Mouse (Mus musculus): ENCODE data around the gene Nupr1l. TPM values are rescaled to one million over a fixed set of nuclear protein-coding genes. Genes with fewer than 3 reads are reported as not detected.
"Not testable (repeated sequence)": the region's sequence is repeated elsewhere in the genome, so short reads cannot be mapped to it uniquely, and the experiment has no call there.

Nupr1l gene
- polyA plus RNA-seq, 1 experiment from 2014 or later, result 6.8 TPM

DNA sequence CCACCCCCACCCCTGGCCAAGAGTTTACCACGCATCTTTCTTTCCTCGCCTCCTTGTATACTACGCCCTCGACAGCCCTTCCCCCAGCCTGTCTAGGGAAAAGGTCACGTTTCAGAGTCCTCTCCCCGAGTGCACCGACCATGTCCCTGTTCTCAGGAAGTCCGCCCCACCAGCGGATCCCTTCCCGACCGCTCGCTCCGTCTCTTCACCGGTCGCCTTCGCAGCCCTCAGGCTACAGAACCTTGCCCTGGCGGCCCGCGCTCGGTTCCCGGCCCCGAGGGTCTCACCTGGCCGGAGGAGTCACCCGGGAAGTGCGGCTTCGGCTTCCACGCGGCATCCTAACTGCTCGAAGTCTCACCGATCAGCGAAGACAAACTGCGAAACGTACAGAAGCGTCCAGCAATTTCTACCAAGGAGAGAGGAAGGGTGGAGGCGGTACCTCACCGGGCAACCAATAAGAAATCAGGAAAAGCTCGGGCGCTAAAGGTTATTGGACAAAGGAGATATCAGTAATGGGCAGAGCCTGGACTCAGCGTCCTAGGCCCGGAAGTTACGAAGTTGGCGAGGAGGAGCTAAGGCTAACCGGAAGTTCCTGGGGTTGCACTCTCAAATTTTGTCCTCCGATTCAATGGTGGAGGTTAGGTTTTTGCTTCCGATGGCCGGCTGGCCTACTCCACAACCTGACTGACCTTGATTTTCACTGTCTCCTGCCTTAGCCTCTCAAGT, 21.3 kb upstream of the Nupr1l start, which contains the start of gene Chchd2:
Gene Chchd2, minus strand, starts transcription at position 560 of the 726 bp plus-strand sequence.
- H3K27ac ChIP-seq, result peak within 1 kb of the TSS; percentile 96
- H3K9me3 ChIP-seq (replicated peaks; ENCODE audit: low read length), result no peaks in the 10 kb centered on the region
- peaks cover 3% of the 10 kb centered on the region; the same call in 1 of the 2 replicates for H3K4me1 ChIP-seq (replicated peaks; ENCODE audit: insufficient read depth, low read length)
- under 1% methylated on average over 46 of the region's 46 CpGs for WGBS
- peak within 1 kb of the TSS; percentile 80 for H3K9ac ChIP-seq (ENCODE audit: low read depth, low read length)
- H3K4me3 ChIP-seq (replicated peaks; ENCODE audit: low read depth, low read length), result peak within 1 kb of the TSS; percentile 73
- 0 out of 2 replicates have a peak, but pooled peaks cover 9% of the 10 kb centered on the region for H3K36me3 ChIP-seq (ENCODE audit: insufficient read depth, low read length)
- H3K4me2 ChIP-seq (ENCODE audit: low read length), result peak within 1 kb of the TSS; percentile 79
- no peaks in the 10 kb centered on the region for H3K27me3 ChIP-seq (ENCODE audit: insufficient read depth, low read length)
- DNase-seq (ENCODE audit: low spot score), result peak; percentile 100
- no peak for TF ChIP-seq CTCF (IDR thresholded peaks at IDR 0.05; ENCODE audit: low read depth)
- peak; percentile 99 for ATAC-seq (replicated peaks; ENCODE audit: low FRiP score, low read depth)

DNA sequence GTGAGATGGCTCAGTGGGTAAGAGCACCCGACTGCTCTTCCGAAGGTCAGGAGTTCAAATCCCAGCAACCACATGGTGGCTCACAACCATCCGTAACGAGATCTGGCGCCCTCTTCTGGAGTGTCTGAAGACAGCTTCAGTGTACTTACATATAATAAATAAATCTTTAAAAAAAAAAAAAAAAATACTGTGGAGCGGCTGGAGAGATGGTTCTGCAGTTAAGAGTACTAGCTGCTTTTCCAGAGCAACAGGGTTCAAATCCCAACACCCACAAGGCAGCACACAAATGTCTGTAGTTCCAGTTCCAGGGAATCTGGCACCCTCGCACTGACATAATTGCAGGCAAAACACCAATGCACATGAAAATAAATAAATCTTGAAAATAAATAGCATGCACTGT, 17.9 kb upstream of the Nupr1l start:
- 80% methylated on average over 3 of the region's 7 CpGs for WGBS
- H3K27ac ChIP-seq; H3K4me2 ChIP-seq (ENCODE audit: low read length); H3K27me3 ChIP-seq (ENCODE audit: insufficient read depth, low read length); H3K4me3 ChIP-seq (replicated peaks; ENCODE audit: low read depth, low read length); H3K36me3 ChIP-seq (ENCODE audit: insufficient read depth, low read length); H3K4me1 ChIP-seq (replicated peaks; ENCODE audit: insufficient read depth, low read length); H3K9ac ChIP-seq (ENCODE audit: low read depth, low read length); H3K9me3 ChIP-seq (replicated peaks; ENCODE audit: low read length); ATAC-seq (replicated peaks; ENCODE audit: low FRiP score, low read depth); DNase-seq (ENCODE audit: low spot score): not testable (repeated sequence)

DNA sequence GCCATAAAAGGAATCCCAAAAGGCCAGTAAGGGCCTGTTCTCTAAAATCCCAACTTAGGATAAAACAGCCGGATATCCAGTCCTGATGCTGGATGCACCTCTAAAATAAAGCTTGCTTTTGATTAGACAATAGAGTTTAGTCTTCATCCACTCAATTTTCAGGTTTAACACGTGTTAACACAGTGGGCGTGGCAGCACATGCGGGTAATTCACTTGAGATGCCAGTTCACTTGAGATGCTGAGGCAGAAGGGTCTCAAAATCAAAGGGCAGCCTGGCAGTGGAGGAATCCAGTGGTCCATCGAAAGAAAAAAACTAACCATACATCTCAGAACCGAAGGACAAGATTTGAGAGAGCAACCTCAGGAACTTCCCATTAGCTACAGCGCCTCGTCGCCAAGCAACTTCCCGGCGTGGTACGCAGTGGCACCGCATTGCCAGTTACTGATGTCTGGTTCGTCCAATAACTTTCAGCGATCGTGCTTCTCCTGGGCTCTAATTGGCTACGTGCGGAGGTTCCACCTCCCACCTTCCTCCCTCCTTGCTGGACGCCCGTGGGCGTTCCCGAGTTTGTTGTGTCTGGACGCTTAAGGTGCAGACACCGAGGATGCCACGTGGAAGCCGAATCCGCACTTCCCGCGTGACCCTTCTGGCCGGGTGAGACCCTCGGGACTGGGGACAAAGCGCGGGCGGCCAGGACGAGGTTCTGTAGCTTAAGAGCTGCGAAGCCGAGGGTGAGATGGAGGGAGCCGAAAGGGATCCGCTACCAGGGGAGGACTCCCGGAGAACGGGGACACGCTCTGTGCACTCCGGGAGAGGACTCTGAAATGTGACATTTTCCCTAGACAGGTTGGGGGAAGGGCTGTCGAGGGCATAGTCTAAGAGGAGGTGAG, 12.9 kb upstream of the Nupr1l start, which contains the start of gene Zbed5:
Gene Zbed5, plus strand, starts transcription at position 526 of the 891 bp plus-strand sequence.
- Histone ChIP-seq H3K9me3 (replicated peaks; ENCODE audit: low read length) (no peaks in the 10 kb centered on the region), H3K4me2 (ENCODE audit: low read length) (peak within 1 kb of the TSS; percentile 86), H3K36me3 (ENCODE audit: insufficient read depth, low read length) (no peaks in the 10 kb centered on the region), H3K4me1 (replicated peaks; ENCODE audit: insufficient read depth, low read length) (0 out of 2 replicates have a peak, but pooled peaks cover 6% of the 10 kb centered on the region), H3K27ac (no peak within 1 kb of the TSS), H3K4me3 (replicated peaks; ENCODE audit: low read depth, low read length) (peak within 1 kb of the TSS; percentile 66), H3K9ac (ENCODE audit: low read depth, low read length) (peak within 1 kb of the TSS; percentile 53), H3K27me3 (ENCODE audit: insufficient read depth, low read length) (no peaks in the 10 kb centered on the region)
- DNase-seq (ENCODE audit: low spot score) (peak; percentile 98), ATAC-seq (replicated peaks; ENCODE audit: low FRiP score, low read depth) (peak; percentile 97)
- WGBS, result 2% methylated on average over 44 of the region's 44 CpGs
- no peak for TF ChIP-seq CTCF (IDR thresholded peaks at IDR 0.05; ENCODE audit: low read depth)

DNA sequence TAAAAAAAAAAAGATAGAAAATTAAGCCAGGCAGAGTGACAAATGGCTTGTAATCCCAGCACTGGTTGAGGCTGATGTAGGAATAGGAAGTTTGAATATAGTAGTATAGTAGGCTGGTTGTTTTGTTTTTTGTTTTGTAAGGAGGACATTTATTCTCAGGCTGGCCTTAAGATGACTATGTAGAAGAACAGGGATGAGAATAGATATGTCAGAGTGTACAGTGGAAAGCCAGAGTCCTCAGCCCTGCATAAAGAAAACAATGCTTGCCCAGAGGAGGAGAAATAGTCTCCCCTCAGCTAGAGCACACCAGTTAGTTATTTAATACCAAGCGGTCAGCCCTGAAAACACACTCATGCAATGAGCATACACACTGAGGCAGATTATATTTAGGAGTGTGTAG, 9.9 kb upstream of the Nupr1l start, which contains the start of gene Phkg1:
Gene Phkg1, minus strand, starts transcription at position 101 of the 400 bp plus-strand sequence.
- Histone ChIP-seq H3K4me3 (replicated peaks; ENCODE audit: low read depth, low read length) (no peak within 1 kb of the TSS), H3K27me3 (ENCODE audit: insufficient read depth, low read length) (no peaks in the 10 kb centered on the region), H3K9ac (ENCODE audit: low read depth, low read length) (no peak within 1 kb of the TSS), H3K4me2 (ENCODE audit: low read length) (no peak within 1 kb of the TSS), H3K27ac (no peak within 1 kb of the TSS), H3K4me1 (replicated peaks; ENCODE audit: insufficient read depth, low read length) (0 out of 2 replicates have a peak, but pooled peaks cover 6% of the 10 kb centered on the region), H3K9me3 (replicated peaks; ENCODE audit: low read length) (no peaks in the 10 kb centered on the region), H3K36me3 (ENCODE audit: insufficient read depth, low read length) (0 out of 2 replicates have a peak, but pooled peaks cover 5% of the 10 kb centered on the region)
- DNase-seq (ENCODE audit: low spot score) (no peak), ATAC-seq (replicated peaks; ENCODE audit: low FRiP score, low read depth) (no peak)
- WGBS, result 91% methylated on average over 1 of the region's 1 CpGs
- no peak for TF ChIP-seq CTCF (IDR thresholded peaks at IDR 0.05; ENCODE audit: low read depth)

DNA sequence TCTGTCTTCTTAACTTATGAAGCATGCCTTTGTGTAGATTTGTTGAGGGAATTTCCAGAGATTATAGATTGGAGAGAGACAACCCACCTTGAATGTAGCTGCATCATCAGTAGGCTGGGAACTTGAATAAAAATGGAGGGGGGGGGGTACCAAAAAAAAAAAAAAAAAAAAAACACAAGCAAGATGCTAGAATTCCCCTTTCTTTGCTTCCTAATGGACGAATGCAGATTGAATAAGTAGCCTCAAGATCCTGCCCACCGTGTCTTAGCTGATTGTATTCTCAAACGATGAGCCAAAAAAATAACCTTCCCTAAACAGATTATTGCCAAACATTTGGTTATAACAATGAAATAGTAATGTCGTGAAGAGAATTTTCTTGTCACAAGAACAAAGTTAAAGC, 565 bp upstream of the Nupr1l start:
- H3K4me1 ChIP-seq (replicated peaks; ENCODE audit: insufficient read depth, low read length), result no peaks in the 10 kb centered on the region
- peak overlapping the region; percentile 94 for H3K4me2 ChIP-seq (ENCODE audit: low read length)
- 24% methylated on average over 4 of the region's 4 CpGs for WGBS
- no peaks in the 10 kb centered on the region for H3K36me3 ChIP-seq (ENCODE audit: insufficient read depth, low read length)
- 0 out of 2 replicates have a peak overlapping the region, but pooled peaks have one; percentile 95 for H3K27ac ChIP-seq
- H3K9me3 ChIP-seq (replicated peaks; ENCODE audit: low read length), result no peaks in the 10 kb centered on the region
- H3K9ac ChIP-seq (ENCODE audit: low read depth, low read length), result 0 out of 2 replicates have a peak overlapping the region, but pooled peaks have one; percentile 74
- ATAC-seq (replicated peaks; ENCODE audit: low FRiP score, low read depth) (no peak), DNase-seq (ENCODE audit: low spot score) (no peak)
- no peak for TF ChIP-seq CTCF (IDR thresholded peaks at IDR 0.05; ENCODE audit: low read depth)
- peak overlapping the region; percentile 63 for H3K4me3 ChIP-seq (replicated peaks; ENCODE audit: low read depth, low read length)
- no peaks in the 10 kb centered on the region for H3K27me3 ChIP-seq (ENCODE audit: insufficient read depth, low read length)

DNA sequence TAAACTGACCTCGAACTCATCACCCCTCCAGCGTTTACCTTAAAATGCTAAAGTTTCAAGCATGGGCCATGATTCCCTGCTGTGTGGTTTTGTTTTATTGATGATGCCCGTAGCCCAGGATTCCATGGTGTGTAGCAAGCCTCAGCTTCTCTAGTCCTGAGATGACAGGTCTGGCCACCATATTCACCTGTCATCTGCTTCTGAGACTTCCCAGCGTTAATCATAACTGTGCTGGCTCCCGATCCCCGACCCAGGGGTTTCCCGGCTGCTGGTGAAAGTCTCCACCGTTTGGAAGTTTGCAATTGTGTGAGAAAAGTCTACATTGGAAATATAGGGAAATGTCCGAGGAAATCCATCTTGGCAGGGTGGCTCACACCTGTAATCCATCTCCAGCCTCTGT, 807 bp downstream of the Nupr1l start:
- H3K27ac ChIP-seq, result peak overlapping the region; percentile 95
- H3K27me3 ChIP-seq (ENCODE audit: insufficient read depth, low read length), result no peaks in the 10 kb centered on the region
- peak overlapping the region; percentile 63; the same call in 1 of the 2 replicates for H3K4me3 ChIP-seq (replicated peaks; ENCODE audit: low read depth, low read length)
- WGBS, result 71% methylated on average over 9 of the region's 9 CpGs
- ATAC-seq (replicated peaks; ENCODE audit: low FRiP score, low read depth) (no peak), DNase-seq (ENCODE audit: low spot score) (no peak)
- H3K36me3 ChIP-seq (ENCODE audit: insufficient read depth, low read length), result no peaks in the 10 kb centered on the region
- TF ChIP-seq CTCF (IDR thresholded peaks at IDR 0.05; ENCODE audit: low read depth), result no peak
- no peaks in the 10 kb centered on the region for H3K4me1 ChIP-seq (replicated peaks; ENCODE audit: insufficient read depth, low read length)
- peak overlapping the region; percentile 74 for H3K9ac ChIP-seq (ENCODE audit: low read depth, low read length)
- H3K9me3 ChIP-seq (replicated peaks; ENCODE audit: low read length), result no peaks in the 10 kb centered on the region
- peak overlapping the region; percentile 94 for H3K4me2 ChIP-seq (ENCODE audit: low read length)

Measured in kidney, postnatal 0 days (tissue).